Mouse (Mus musculus): Measurements from ENCODE around the gene Vps9d1.

DNA sequence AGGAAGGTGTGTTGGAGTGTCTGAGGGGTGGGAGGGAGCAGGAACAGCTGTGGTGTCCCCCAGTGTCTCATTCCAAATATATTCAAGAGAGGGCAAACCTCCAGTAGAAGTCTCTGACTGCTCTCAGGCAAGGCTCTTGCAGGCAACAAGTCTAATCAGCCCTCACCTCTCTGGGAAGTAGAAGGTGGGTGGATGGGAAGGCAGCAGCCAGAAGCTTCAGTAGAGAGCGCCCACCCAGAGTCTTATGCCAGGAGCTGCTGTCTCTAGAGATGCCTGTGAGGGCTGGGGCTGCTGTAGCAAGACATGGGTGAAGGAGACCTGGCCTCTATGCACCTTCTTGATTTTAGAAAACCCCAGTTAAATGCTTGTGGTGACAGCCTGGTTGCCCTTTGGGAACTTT lies 25.7 kb downstream of the Vps9d1 start:
- TF ChIP-seq CTCF (IDR thresholded peaks at IDR 0.05; ENCODE audit: control insufficient read depth, insufficient read depth, insufficient replicate concordance, low read depth, low read length) (no peak), POLR2A (IDR thresholded peaks at IDR 0.05; ENCODE audit: control insufficient read depth, low read depth, low read length) (no peak)
